Mouse (Mus musculus) kidney, embryonic 16.5 days (tissue): ENCODE data around the gene Plcb2. TPM values are rescaled to one million over a fixed set of nuclear protein-coding genes. Genes with fewer than 3 reads are reported as not detected.

Source experiments
- ATAC-seq: fragments of 200-750 bp; cut with Nextera tagmentation; 2 replicates; pipeline ENCODE4 v1.8.0; 2017; ENCODE audit warnings: moderate TSS enrichment; ENCODE audit not compliant: low FRiP score, low TSS enrichment
- H3K27ac ChIP-seq: fragments of 300-500 bp; sonication (generic); 2 replicates; pipeline ENCODE4 v1.5.1; 2014; ENCODE audit warnings: low read length
- H3K27me3 ChIP-seq: fragments of 300-500 bp; sonication (generic); 2 replicates; pipeline ENCODE4 v1.6.1; 2014; ENCODE audit warnings: low read length, control low read depth, mixed read lengths; ENCODE audit not compliant: insufficient read depth
- H3K36me3 ChIP-seq: fragments of 300-500 bp; sonication (generic); 2 replicates; pipeline ENCODE4 v1.6.1; 2014; ENCODE audit warnings: low read length, control low read depth, mixed read lengths; ENCODE audit not compliant: insufficient read depth
- H3K4me1 ChIP-seq: fragments of 300-500 bp; sonication (generic); 2 replicates; pipeline ENCODE4 v1.6.1; 2014; ENCODE audit warnings: low read length, control low read depth, mixed read lengths; ENCODE audit not compliant: insufficient read depth
- H3K4me2 ChIP-seq: fragments of 300-500 bp; sonication (generic); replicated peaks from 2 replicates; pipeline ENCODE4 v1.6.1; 2014; ENCODE audit warnings: low read depth, low read length
- H3K4me3 ChIP-seq: fragments of 300-500 bp; sonication (generic); 2 replicates; pipeline ENCODE4 v1.5.1; 2014; ENCODE audit warnings: mild to moderate bottlenecking, low read length
- H3K9ac ChIP-seq: fragments of 300-500 bp; sonication (generic); replicated peaks from 2 replicates; pipeline ENCODE4 v1.6.1; 2014; ENCODE audit warnings: low read length
- H3K9me3 ChIP-seq: fragments of 300-500 bp; sonication (generic); 2 replicates; pipeline ENCODE4 v1.6.1; 2016; ENCODE audit warnings: low read length, control low read depth
- WGBS: fragments of 180-500 bp; shearing (Covaris S2); extraction: QIAGEN DNeasy Blood & Tissue Kit; methylation state at CpG from one replicate; pipeline ENCODE4 v1.1.7; 2014; 5-methylcytosine and 5-hydroxymethylcytosine counted together
- polyA plus RNA-seq: library from polyadenylated mRNA; unstranded; fragments of >200 nt; fragmentation: Nextera tagmentation; extraction: Ambion mirVana; gene quantifications from 2 replicates; pipeline ENCODE4 v1.2.1, GENCODE M21; 2015

Plcb2 gene
- polyA plus RNA-seq, 1 experiment from 2014 or later: 1.4 TPM

DNA sequence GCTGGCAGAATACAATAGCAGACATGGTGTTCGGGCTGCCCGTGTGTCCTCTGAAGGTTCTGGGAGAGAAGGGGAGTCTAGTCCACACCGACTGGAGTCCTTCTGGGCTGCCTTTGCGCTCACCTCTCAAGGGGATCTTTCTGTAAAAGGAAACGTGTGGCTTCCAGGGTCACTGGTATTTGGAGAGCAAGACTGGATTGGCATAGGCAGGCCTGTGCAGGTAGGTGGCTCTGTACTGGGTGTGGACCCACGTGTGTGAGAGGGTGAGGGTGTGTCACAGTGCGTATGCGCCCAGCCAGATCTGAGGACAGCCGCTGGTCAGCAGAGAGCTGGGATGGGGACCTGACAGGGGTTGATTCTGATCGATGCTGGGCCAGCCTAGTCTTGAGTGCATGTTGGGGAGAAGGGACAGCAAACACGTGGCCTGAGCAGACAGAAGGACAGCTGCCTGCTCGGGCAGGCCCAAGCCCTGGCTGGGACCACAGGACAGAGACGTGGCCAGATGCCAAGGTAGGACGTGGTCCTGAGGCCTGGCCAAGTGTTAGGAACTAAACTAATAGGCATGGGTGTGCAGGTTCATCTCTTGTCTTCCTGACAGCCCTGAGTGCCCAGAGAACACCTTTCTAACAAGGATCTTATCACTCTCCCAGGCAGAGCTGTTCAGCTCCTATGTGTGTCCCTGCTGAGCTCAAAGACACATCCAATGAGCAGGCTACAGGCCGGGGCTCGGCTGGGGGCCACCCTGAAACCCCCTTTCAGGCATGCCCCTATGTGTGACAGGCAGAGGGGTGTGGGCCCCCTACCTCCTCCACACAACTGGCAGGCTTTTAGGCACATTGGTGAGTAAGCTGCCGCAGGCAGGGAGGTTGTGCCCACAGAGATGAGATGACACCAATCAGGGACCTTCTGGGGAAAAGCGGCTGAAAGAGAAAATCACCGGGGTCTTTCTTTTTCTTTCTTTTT lies 64.2 kb downstream of the Plcb2 start:
- no peaks in the 10 kb centered on the region for H3K36me3 ChIP-seq
- H3K4me2 ChIP-seq: peak overlapping the region; percentile 83
- peaks cover 9% of the 10 kb centered on the region for H3K4me1 ChIP-seq
- peak overlapping the region; percentile 49 for H3K4me3 ChIP-seq
- peaks cover 18% of the 10 kb centered on the region for H3K27me3 ChIP-seq
- H3K27ac ChIP-seq: no peak overlapping the region
- no peaks in the 10 kb centered on the region for H3K9me3 ChIP-seq
- peak; percentile 53 for ATAC-seq
- H3K9ac ChIP-seq: 0 out of 2 replicates have a peak overlapping the region, but pooled peaks have one; percentile 50
- 55% methylated on average over 19 of the region's 19 CpGs for WGBS

- Histone ChIP-seq H3K4me2 (peak within 1 kb of the TSS; percentile 83), H3K9ac (peak within 1 kb of the TSS; percentile 50), H3K9me3 (no peaks in the 10 kb centered on the region), H3K27me3 (peaks cover 18% of the 10 kb centered on the region), H3K27ac (no peak within 1 kb of the TSS), H3K4me1 (peaks cover 6% of the 10 kb centered on the region), H3K4me3 (peak within 1 kb of the TSS; percentile 49), H3K36me3 (no peaks in the 10 kb centered on the region)
- 2% methylated on average over 37 of the region's 37 CpGs for WGBS
- ATAC-seq: peak; percentile 9; the same call in 1 of the 2 replicates
Measured at GRCm38 (mm10) chr2:118662902-118663803, 65.1 kb downstream of the Plcb2 start, which contains the start of gene Pak6. TSS of gene Pak6 (plus strand) at chr2:118663303.

- no peak overlapping the region for H3K4me3 ChIP-seq
- H3K27ac ChIP-seq: no peak overlapping the region
- ATAC-seq: no peak
- H3K4me1 ChIP-seq: peaks cover 8% of the 10 kb centered on the region
- no peak overlapping the region for H3K9ac ChIP-seq
- peaks cover 18% of the 10 kb centered on the region for H3K27me3 ChIP-seq
- H3K36me3 ChIP-seq: no peaks in the 10 kb centered on the region
- H3K4me2 ChIP-seq: no peak overlapping the region
- 82% methylated on average over 9 of the region's 9 CpGs for WGBS
- H3K9me3 ChIP-seq: no peaks in the 10 kb centered on the region
Measured at GRCm38 (mm10) chr2:118661891-118662290, 66.3 kb downstream of the Plcb2 start.

DNA sequence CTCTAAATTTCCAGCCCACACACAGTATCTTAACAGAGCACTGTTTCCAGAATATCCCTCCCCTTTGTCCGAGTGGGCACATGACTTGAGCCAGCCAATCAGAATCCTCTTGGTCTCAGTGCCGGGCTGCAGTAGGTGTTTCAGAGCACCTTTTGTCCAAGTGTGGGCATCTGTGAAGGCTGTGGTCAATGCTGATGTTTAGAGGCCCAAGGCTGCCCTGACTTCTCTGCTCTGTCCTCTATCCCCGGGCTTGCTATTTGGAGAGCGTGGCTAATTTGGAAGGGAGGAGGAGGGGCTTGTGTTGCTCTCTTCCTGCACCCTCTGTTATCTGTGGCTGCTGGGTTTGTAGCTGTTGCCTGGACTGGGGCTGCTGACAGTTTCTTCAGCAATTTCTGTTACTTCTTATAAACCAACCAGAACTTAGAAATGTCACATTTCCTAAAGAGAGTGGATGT lies 68.2 kb downstream of the Plcb2 start:
- H3K4me3 ChIP-seq: peak overlapping the region; percentile 45
- H3K9me3 ChIP-seq: no peaks in the 10 kb centered on the region
- H3K4me1 ChIP-seq: peaks cover 15% of the 10 kb centered on the region
- ATAC-seq: peak; percentile 76; the same call in 1 of the 2 replicates
- no peaks in the 10 kb centered on the region for H3K36me3 ChIP-seq
- peaks cover 18% of the 10 kb centered on the region for H3K27me3 ChIP-seq
- WGBS: 4% methylated on average over 4 of the region's 4 CpGs
- peak overlapping the region; percentile 58 for H3K4me2 ChIP-seq
- 0 out of 2 replicates have a peak overlapping the region, but pooled peaks have one; percentile 46 for H3K9ac ChIP-seq
- no peak overlapping the region for H3K27ac ChIP-seq

GRCm38 (mm10) chr2:118659493-118659892 lies 68.7 kb downstream of the Plcb2 start:
- Histone ChIP-seq H3K9me3 (no peaks in the 10 kb centered on the region), H3K4me2 (peak overlapping the region; percentile 58), H3K27ac (no peak overlapping the region), H3K4me3 (no peak overlapping the region), H3K27me3 (peaks cover 18% of the 10 kb centered on the region), H3K4me1 (peaks cover 15% of the 10 kb centered on the region), H3K36me3 (no peaks in the 10 kb centered on the region), H3K9ac (no peak overlapping the region)
- 83% methylated on average over 12 of the region's 12 CpGs for WGBS
- ATAC-seq: peak; percentile 5; the same call in 1 of the 2 replicates

- peaks cover 18% of the 10 kb centered on the region for H3K27me3 ChIP-seq
- H3K9me3 ChIP-seq: no peaks in the 10 kb centered on the region
- no peak overlapping the region for H3K4me2 ChIP-seq
- H3K27ac ChIP-seq: no peak overlapping the region
- 52% methylated on average over 1 of the region's 1 CpGs for WGBS
- no peak overlapping the region for H3K9ac ChIP-seq
- H3K4me3 ChIP-seq: no peak overlapping the region
- peaks cover 15% of the 10 kb centered on the region for H3K4me1 ChIP-seq
- no peaks in the 10 kb centered on the region for H3K36me3 ChIP-seq
- no peak for ATAC-seq
Measured at GRCm38 (mm10) chr2:118659077-118659476, 69.2 kb downstream of the Plcb2 start.

- no peaks in the 10 kb centered on the region for H3K9me3 ChIP-seq
- peaks cover 14% of the 10 kb centered on the region for H3K27me3 ChIP-seq
- H3K4me2 ChIP-seq: no peak overlapping the region
- no peak overlapping the region for H3K27ac ChIP-seq
- no peak overlapping the region for H3K9ac ChIP-seq
- no peak overlapping the region for H3K4me3 ChIP-seq
- no peak for ATAC-seq
- H3K4me1 ChIP-seq: peaks cover 15% of the 10 kb centered on the region
- H3K36me3 ChIP-seq: no peaks in the 10 kb centered on the region
- 27% methylated on average over 4 of the region's 4 CpGs for WGBS
Measured at GRCm38 (mm10) chr2:118658457-118658856, 69.8 kb downstream of the Plcb2 start.

Other genes starting within 250 kb of the Plcb2 start
- gene Srp14, start 248.7 kb downstream of the Plcb2 start, polyA plus RNA-seq: 216 and 231 TPM in 2 replicates
- gene Bmf, start 178.8 kb downstream of the Plcb2 start, polyA plus RNA-seq: 7.6 and 9.9 TPM in 2 replicates
- gene Bub1b, start 130.2 kb downstream of the Plcb2 start, polyA plus RNA-seq: 102 and 112 TPM in 2 replicates
- gene Pak6, start 65.1 kb downstream of the Plcb2 start, polyA plus RNA-seq: 0.60 and 1.4 TPM in 2 replicates
- 0.25 and 0.30 TPM in 2 replicates for gene Ankrd63, start 24.5 kb downstream of the Plcb2 start, polyA plus RNA-seq
- 15.2 and 16.3 TPM in 2 replicates for gene Inafm2, start 17.3 kb upstream of the Plcb2 start, polyA plus RNA-seq
- 1.3 and 1.4 TPM in 2 replicates for gene Ccdc9b, start 34.2 kb upstream of the Plcb2 start, polyA plus RNA-seq
- not detected in 2 replicates for gene Phgr1, start 44.3 kb upstream of the Plcb2 start, polyA plus RNA-seq
- gene Disp2, start 51.3 kb upstream of the Plcb2 start, polyA plus RNA-seq: 0.46 and 0.81 TPM in 2 replicates
- gene Knstrn, start 85.6 kb upstream of the Plcb2 start, polyA plus RNA-seq: 113 and 119 TPM in 2 replicates
- 91.0 and 91.1 TPM in 2 replicates for gene Ivd, start 133.5 kb upstream of the Plcb2 start, polyA plus RNA-seq
- 3.1 and 3.5 TPM in 2 replicates for gene Bahd1, start 171.9 kb upstream of the Plcb2 start, polyA plus RNA-seq
- 26.8 and 28.6 TPM in 2 replicates for gene Chst14, start 198.1 kb upstream of the Plcb2 start, polyA plus RNA-seq